Mouse (Mus musculus) left cerebral cortex, postnatal 14 days (tissue): ENCODE results near the gene Acsl1. TPM values are rescaled to one million over a fixed set of nuclear protein-coding genes. Genes with fewer than 3 reads are reported as not detected.
"Not testable (repeated sequence)": the region's sequence is repeated elsewhere in the genome, so short reads cannot be mapped to it uniquely, and the experiment has no call there.

Source experiments
- DNase-seq, 2 experiments: peaks; one replicate each; pipeline ENCODE4 v3.0.0; 2021 to 2022; ENCODE audit warnings: low spot score in 2 of 2, mixed read lengths in 1 of 2
- intact Hi-C: fragments of 180-260 bp; cut with DNase I; formaldehyde crosslinking; loops from one replicate; pipeline ENCODE4 v1.15.1; 2025
- total RNA-seq, 2 experiments: library from RNA; stranded (reverse); gene quantifications; 2 replicates each; pipeline ENCODE4 v1.2.3; 2021

The Acsl1 gene
- total RNA-seq, 2 experiments from 2014 or later = 45.0 to 47.3 TPM

DNA sequence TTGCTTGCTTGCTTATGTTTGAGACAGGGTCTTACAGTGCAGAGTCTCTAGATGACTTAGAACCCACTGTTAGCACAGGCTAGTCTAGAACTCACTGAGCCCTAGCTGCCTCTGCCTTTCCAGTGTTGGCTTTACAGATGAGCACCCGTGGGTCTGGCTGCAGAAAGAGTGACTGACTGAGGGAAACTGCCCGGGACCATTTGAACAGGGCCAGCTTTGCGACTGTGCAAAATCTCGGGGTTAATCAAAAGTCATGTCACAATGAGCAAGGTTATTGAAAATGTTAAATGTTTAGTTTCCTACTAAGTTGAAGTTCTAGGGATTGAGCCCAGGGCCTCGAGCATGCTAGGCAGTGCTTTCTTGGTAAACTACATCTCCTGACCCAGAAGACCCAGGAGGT, 75.0 kb downstream of the Acsl1 start:
- DNase-seq = no peak
- intact Hi-C loops = no loop called here

DNA sequence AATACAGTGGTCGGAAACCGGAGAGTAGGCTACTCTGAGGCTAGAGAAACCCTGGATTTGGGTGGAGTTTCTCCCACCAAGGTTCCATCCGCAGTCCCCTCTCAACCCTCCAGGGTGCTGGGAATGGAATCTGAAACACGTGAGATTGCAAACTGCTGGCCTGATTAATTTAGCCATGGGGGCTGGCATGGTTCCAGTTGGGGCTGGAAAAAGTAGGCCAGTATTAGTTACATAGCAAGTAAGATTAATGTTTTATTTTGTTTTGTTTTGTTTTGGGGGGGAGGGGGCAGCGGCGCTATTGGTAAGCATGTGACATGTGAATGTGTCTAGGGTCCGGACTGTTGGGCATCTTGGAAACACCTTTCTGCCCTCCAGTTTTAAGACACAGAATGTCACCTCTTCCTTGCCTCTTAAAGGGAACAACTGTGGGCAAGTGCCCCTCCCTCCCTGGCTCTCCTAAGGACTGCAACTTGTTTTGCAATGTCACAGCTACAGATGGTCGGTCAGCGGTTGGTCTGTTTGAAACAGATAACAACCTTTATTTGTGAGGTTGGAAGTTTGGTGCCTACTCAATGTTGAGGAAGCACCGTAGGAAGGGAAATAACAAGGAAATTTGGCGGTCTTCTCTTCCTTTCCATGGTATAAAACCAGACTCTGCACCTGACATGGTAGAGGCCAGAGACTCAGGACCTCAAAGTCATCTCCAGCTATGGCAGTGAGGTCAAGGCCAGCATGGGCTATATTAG, 75.8 kb downstream of the Acsl1 start:
- intact Hi-C loops = loop anchor here (1.0 kb wide), 1 partner anchor 235 kb away; no protein-coding TSS in a partner anchor

DNA sequence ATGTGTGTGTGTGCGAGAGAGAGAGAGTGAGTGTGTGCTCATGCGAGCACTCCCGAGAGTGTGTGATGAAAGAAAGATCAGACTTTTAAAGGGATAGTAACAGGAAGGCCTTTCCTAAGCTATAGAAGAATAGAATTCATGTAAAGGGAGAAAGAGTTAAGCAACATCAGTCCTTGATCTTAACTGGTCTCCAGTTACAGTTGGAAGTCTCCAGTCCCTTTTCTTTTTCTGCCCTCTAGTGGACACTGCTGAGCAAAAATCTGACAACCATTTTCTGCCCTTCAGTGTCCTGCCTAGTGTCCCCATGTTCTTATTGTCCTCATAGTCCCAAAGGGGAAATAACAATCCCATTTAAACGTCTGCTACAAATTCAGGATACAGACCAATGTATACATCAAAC, 76.4 kb downstream of the Acsl1 start:
- peak in 1 of 2 experiments; percentile 57 for DNase-seq
- intact Hi-C loops = loop anchor here (1.0 kb wide), 1 partner anchor 236 kb away; no protein-coding TSS in a partner anchor

More for the DNA sequence above, 75.8 kb downstream of the Acsl1 start:
- peak in 1 of 2 experiments; percentile 12 for DNase-seq

DNA sequence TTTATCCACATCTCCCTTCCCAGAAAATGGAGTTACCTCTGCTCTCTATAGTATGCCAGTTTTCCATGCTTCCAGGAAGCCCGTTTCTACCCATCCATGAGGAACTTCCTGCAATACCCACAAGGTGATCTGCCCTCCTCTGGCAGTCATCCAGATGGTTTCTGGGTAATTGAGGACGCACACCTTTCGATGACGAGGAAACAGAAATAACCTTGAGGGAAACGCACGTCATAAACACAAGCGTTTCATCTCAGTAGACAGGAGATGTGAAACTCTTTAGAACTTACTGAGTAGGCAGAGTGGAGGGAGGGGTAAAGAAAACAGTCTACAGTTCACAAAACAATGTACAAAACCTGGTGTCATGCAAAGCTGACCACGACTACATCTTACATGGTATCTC, 79.2 kb downstream of the Acsl1 start:
- intact Hi-C loops = no loop called here
- no peak for DNase-seq

DNA sequence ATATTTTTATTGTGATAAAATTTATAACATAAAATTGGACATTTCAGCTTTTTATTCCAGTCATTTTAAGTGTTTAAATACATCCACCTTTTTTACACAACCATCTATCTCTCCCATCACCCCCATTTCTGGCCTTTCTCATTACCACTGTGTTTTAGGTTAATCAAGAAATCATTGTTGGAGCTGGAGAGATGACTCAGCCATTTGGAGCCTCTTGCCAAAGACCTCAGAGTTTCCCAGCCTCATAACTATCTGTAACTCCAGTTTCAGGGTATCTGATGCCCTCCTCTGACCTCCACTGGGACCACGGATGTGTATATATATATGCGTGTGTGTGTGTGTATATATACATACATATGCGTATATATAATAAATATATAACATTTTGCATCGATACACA, 80.2 kb downstream of the Acsl1 start:
- intact Hi-C loops = no loop called here
- no peak for DNase-seq

DNA sequence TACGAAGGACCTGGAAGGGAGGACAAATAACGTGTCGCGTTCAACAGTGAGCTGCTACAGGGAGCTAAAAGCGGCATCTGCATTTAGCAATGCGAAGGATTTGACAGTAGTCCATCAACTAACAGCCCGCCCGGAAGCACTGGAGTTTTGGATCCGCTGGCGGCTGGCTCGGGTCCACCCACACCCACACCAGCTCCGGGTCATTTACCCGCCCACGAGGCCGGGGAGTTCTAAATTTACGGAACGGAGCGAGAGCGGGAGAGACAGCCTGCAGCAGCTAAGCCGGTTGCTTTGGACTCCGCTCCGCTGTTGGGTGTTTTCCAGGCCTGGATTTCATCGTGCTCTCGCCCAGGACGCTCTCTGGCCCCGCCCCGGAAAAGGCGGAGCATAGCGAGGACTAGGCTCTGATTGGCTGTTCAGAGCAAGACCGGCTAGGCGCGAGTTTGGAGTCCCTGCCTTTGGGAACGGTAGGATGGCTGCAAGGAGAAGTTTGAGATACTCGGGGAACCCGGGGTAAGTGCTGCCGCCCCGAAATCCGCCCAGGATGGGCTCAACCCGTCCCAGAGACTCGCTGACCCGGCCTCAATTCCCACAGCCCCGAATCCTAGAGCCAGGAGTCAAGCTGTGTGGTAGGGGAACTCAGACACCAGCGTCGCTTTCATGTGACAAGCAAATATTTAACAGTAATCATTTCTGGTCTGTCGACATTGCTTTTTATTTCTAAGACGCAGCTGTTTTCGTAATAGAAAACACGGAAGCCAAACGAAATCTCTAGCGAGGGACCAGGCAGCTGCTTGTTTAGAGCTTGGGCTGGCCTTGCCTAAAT, 81.0 kb downstream of the Acsl1 start, which contains the start of gene Cenpu:
Cenpu (plus strand) TSS at position 414 of the 826 bp plus-strand sequence.
- intact Hi-C loops = no loop called here
- peak; percentile 100 for DNase-seq

DNA sequence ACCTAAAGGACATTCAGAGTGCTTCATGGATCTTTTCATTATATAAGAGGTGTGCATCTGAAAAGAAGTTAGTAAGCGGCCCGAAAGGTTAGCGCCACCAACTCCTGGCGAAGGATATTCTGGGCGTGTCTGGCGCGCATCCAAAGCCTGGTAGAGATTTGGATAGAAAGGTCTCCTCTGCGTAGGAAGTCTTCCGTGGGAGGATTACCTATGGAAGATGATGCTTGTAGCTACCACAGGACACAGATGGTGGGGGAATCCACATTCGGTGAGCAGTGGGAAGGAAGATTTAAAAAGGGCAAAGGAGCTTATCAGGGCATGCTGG, 81.6 kb downstream of the Acsl1 start:
- peak in 1 of 2 experiments; percentile 18 for DNase-seq
- intact Hi-C loops = no loop called here

DNA sequence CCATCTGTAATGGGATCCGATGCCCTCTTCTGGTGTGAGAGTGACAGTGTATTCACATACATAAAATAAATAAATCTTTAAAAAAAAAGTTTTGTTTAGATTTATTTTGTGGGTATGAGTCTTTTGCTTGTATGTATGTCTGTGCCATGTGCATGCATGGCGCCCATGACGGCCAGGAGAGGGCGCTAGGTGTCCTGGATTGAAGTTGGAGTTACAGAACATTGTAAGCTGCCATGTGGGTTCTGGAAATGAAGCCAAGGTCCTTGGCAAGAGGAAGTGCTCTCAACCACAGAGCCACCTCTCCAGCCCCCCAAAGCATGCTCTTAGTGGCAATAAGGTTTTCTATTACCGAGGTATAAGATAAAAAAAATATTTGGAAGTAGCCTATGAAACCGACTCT, 88.6 kb downstream of the Acsl1 start:
- DNase-seq = peak; percentile 44 to 57
- intact Hi-C loops = no loop called here

DNA sequence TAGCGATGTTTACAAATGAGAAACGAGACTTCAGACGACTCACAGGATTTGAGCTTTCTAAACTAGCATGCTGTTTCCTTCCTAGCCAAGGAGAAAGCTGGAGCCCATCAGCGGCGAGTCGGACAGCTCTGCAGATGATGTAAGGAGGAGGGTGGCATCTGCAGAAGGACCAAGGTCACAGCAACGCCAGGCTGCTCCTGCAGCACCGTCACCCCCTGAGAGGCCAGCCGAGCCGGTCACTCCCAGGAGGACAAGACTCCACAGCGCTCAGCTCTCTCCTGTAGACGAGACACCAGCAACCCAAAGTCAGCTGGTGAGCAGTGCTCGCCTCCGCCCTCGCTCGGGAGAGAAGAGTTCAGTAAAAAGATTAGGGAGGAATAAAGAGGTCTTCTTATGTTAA, 91.5 kb downstream of the Acsl1 start:
- DNase-seq = no peak
- intact Hi-C loops = loop anchor here (5.0 kb wide), 1 partner anchor 390 kb away; no protein-coding TSS in a partner anchor

DNA sequence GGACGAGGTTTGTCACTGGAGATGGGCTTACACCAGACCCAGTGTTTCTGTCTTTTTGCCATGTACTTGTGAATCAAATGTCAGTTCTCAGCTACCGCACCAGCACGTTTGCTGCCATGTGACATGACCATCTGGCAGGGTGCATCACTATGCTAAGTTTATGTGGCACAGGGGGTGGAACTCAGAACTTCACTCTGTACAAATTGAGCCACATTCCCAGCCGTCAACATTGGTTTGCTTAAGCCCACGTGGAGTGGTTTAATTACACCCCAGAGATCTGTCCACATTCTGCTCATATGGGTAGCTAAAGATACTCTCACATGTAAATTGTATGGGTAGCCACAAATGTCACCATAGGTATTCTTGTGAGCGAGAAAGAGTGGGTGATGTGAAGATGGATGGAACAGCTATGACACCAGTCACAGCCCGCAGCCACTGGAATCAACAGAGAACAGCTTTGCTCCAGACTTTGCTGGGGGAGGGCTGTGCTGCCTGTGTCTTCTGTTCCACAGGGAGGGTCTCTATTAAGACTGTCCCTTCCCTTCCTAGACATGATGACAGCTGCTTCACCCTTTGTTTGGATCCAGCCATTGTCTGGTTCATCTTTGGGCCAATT, 96.2 kb downstream of the Acsl1 start:
- DNase-seq = peak; percentile 86 to 95
- intact Hi-C loops = no loop called here

DNA sequence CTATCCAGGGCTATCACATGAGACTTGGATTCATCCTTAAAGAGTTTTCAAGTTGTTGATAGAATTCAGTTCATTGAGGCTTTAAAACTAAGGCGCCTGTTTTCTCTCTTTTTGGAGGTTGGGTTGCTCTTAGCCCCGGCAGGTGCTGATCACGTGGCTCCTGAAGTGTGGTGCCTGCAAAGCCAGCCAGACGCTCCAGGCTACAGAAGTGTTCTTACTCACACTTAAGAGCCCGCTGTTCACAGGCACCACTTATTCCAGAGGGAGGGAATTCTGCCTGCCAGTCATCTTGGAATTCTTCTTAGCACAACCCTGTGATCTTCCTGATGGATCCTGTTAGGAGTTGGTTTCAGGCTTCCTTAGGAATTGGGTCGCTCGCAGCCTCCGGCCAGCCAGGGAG, 97.1 kb downstream of the Acsl1 start:
- intact Hi-C loops = no loop called here
- DNase-seq = peak; percentile 25 to 49

DNA sequence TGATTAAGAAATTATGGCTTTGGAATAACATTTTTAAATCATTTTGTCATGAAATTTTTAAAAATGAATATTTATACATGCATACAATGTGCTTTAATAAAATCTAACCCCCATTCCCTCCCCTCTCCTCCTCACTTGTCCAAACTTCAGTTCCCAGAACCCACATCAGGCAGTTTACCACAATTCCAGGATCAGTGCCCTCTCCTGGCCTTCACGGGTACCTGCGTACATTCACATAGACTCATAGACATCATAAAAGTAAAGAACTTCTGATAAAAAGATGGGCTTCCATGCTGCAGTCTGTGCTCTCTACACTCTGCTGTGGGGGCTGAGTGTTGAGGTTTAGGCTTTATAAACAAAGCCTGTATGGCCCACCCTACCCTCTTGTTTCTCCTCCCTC, 98.1 kb downstream of the Acsl1 start:
- intact Hi-C loops = no loop called here
- DNase-seq = no peak

DNA sequence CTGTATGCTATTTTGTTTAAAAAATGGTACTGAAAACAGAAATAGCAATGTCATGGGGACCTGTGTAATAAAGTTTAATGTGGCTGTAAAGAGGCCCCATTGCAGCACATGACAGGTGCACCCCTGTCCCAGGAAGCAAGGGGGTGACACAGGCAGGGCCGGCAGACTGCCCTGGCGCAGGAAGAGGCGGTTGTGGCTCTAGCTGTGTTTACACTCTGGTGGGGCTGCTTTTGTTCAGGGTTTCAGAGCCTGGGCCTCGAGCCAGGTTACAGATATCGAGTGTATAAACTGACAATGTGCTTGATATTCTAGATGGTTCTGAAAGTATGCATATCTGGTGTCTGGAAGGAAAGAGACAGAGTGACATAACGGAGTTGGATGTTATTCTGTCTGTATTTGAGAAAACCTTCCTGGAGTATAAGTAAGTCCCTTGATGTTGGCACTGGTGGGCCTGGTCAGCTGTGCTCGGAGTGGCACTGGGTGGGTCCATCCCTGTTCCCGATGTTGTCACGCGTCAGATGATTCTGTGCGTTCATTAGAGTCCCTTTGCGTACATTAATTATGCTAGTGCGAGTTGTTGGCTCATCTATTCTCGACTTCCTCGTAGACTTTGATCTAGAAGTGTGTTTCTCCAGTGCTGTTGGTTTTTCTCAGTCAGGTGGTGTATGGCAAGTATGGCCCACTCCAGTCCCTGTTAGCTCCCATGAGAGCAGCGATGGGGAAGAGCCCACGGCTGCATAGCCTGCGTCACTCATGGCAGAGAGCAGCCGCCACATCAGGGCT, 99.0 kb downstream of the Acsl1 start:
- no peak for DNase-seq
- intact Hi-C loops = no loop called here

DNA sequence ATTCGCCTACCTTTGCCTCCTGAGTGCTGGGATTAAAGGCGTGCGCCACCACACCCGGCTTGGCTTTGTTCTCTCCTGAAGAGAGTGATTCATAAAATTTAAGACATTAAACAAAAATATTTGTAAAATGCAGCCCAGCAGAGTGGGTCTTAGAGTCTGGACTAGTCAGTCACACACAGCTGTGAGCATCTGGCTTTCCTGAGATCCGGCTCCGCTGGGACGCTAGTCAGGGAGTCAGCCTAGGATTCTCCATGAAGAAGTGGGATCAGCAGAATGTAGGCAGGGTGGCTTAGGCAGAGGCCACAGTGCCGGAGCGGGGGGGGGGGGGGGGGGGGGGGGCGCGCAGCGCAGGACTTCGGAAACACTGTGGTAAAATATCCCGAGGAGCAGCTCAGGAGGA, 99.8 kb downstream of the Acsl1 start:
- no peak for DNase-seq

DNA sequence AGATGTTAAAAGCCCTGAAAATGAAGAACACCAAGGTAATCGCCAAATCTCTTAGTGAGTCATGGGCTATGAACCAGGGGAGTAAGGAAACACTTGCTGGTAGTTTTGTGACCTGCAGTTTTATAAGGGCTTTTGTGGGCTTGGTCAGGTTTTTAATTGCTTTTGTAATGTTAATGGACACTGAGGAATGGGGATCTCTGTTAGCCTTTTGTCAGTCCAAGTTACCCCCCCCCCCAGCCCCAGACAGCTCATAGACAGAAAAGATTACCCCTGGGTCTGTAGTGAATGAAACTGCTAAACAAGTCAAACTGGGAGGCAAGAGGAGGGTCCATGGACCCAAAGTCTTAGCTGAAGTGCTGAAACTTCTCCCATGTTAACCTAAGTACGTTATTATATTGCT, 102.6 kb downstream of the Acsl1 start:
- no peak for DNase-seq
- intact Hi-C loops = no loop called here

More for the DNA sequence above, 99.8 kb downstream of the Acsl1 start:
- intact Hi-C loops = no loop called here

DNA sequence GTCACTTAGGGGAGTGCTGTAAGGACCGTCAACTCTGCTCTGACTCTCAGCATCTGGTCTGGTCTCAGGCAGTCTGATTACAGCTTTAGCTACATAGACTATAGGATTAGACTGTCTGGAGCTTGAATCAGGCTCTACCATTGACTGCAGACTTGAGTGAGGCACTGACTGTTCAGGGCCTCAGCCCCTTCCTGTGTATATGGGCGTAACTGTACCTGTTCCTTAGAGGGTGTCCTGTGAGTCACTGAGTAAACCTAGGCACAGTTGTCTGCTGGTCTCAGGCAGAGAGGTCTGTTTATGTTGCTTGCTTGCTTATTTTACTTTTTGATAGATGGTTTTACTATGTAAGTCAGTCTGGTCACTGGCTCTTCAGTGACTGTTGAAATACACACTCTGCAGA, 103.1 kb downstream of the Acsl1 start:
- no peak for DNase-seq
- intact Hi-C loops = no loop called here

DNA sequence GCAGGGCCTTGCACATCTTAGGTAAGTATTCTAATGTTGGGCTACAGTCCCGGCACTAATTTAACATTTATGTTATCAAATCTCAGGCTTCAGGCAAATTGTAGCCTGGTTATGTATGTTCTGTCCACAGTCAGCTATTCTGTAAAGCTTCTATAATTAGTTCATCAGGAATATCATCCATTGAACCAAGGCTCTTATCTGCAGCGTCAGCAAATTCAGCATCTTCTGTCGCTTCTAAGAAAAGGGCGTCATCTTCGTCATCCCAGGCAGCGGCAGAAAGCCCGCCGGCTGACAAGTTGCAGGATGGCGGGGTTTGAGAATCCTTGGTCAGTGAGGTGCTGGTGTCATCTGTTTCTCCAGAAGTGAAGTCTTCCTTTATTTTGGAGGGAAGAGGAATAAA, 108.0 kb downstream of the Acsl1 start:
- intact Hi-C loops = no loop called here
- DNase-seq = no peak

DNA sequence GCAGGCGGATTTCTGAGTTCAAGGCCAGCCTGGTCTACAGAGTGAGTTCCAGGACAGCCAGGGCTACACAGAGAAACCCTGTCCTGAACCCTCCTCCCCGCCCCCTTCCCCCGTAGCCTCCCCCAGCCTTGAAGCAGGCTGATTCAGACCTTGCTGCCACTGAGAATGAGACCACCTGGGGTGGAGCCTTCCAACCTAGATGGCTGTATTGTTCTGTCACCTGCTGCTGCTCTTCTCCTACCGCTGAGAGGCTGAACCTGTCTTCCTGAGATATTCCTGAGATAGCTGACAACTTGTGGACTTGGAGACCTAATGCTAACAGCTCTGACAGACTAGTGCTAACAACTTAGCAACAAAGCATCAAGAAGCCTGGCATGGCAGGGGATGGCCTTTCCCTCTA, 113.5 kb downstream of the Acsl1 start:
- intact Hi-C loops, DNase-seq: not testable (repeated sequence)

DNA sequence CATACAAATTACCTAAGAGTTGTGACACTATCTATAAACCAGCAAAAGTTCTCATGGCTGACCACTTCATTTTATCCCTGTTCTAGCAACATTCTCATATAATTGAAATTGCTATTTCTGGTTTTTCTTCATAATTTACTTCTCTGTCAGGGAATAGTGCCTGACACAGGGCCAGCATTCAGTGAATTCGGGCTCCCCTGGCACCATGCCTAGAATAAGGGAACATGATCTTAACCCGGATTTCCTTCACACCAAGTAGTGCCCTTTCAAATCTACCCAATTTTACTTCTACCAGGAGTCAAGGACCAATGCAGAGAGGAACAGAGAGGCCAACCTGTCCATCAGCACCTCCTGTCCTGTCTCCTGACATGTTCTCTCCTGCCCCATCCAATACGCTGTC, 114.7 kb downstream of the Acsl1 start:
- intact Hi-C loops = no loop called here
- DNase-seq = no peak
